Mouse (Mus musculus) liver, adult 2 months (tissue): ENCODE results near the gene Cerk. TPM values are rescaled to one million over a fixed set of nuclear protein-coding genes. Genes with fewer than 3 reads are reported as not detected.
"Not testable (repeated sequence)": the region's sequence is repeated elsewhere in the genome, so short reads cannot be mapped to it uniquely, and the experiment has no call there.

ENCODE experiments used
- DNase-seq: peaks from one replicate; pipeline ENCODE4 v3.0.0-alpha.2; 2011; ENCODE audit warnings: low read depth, low spot score; ENCODE audit errors: extremely low read depth
- H3K27ac ChIP-seq: fragments of 200-500 bp; replicated peaks from 2 replicates; pipeline ENCODE4 v1.5.1; 2012; ENCODE audit warnings: low read depth, mild to moderate bottlenecking, control low read depth, inconsistent platforms, low read length; ENCODE audit not compliant: insufficient read depth
- H3K27me3 ChIP-seq: fragments of 200-500 bp; 2 replicates; pipeline ENCODE4 v1.6.1; 2012; ENCODE audit warnings: mild to moderate bottlenecking, moderate library complexity, low read length, inconsistent platforms; ENCODE audit not compliant: control insufficient read depth, insufficient read depth
- H3K36me3 ChIP-seq: fragments of 200-500 bp; 2 replicates; pipeline ENCODE4 v1.6.1; 2012; ENCODE audit warnings: low read length, inconsistent platforms; ENCODE audit not compliant: control insufficient read depth, insufficient read depth
- H3K4me1 ChIP-seq: fragments of 200-500 bp; 2 replicates; pipeline ENCODE4 v1.6.1; 2011; ENCODE audit warnings: low read length; ENCODE audit not compliant: control insufficient read depth, insufficient read depth
- H3K4me3 ChIP-seq: fragments of 200-500 bp; 2 replicates; pipeline ENCODE4 v1.5.1; 2011; ENCODE audit warnings: low read depth, mild to moderate bottlenecking, control low read depth, low read length, moderate library complexity; ENCODE audit not compliant: insufficient read depth
- H3K79me2 ChIP-seq: fragments of 200-500 bp; 2 replicates; pipeline ENCODE4 v1.6.1; 2012; ENCODE audit warnings: inconsistent platforms, mild to moderate bottlenecking, low read length, moderate library complexity; ENCODE audit not compliant: control insufficient read depth, insufficient read depth
- H3K9ac ChIP-seq: fragments of 200-500 bp; 2 replicates; pipeline ENCODE4 v1.6.1; 2012; ENCODE audit warnings: low read depth, mild to moderate bottlenecking, control low read depth, inconsistent platforms, low read length
- CTCF ChIP-seq: fragments of 200-500 bp; IDR thresholded peaks from 2 replicates; pipeline ENCODE4 v1.5.1; 2011; ENCODE audit warnings: low read depth, low read length, control low read depth
- POLR2A ChIP-seq: fragments of 200-500 bp; IDR thresholded peaks from 2 replicates; pipeline ENCODE4 v1.6.1; 2011; ENCODE audit warnings: low read length, control low read depth; ENCODE audit not compliant: insufficient read depth; ENCODE audit errors: extremely low read depth
- WGBS: fragments of 180-500 bp; shearing (Covaris S2); methylation state at CpG from one replicate; pipeline ENCODE4 v1.1.7; 2018; 5-methylcytosine and 5-hydroxymethylcytosine counted together
- polyA plus RNA-seq: library from polyadenylated mRNA; depleted of rRNA; stranded (reverse); fragments of >200 nt; gene quantifications from 2 replicates; pipeline ENCODE4 v1.2.3, GENCODE M21; 2012
- total RNA-seq: library from RNA; depleted of rRNA; stranded (reverse); fragments of >200 nt; gene quantifications from 2 replicates; pipeline ENCODE4 v1.2.3, GENCODE M21; 2014

Gene Cerk
- total and polyA plus RNA-seq, 2 experiments: 2.7 to 3.0 TPM

DNA sequence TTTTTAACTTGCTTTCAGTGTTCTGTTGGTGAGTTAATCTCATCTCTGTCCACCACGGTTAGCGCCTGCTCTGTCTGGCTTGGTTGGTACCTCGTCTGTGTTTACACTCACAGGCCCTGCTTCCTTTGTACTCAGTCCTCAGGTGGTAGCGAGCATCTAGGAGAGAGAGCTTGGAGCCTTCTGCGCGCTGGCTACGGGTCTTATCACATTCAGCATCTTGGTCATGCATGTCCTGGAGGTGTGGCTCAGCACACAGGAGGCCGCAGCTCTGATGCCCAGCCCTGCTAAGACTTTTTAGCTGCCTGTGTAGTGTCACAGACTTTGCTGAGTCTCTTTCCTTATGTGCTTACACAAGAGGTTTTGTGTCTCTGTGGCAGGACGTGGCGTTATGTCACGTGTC is 43.7 kb upstream of the Cerk start:
- no peak for TF ChIP-seq CTCF
- TF ChIP-seq POLR2A: no peak
- Histone ChIP-seq H3K9ac (no peak overlapping the region), H3K27ac (no peak overlapping the region), H3K27me3 (no peaks in the 10 kb centered on the region), H3K36me3 (no peaks in the 10 kb centered on the region), H3K4me3 (no peak overlapping the region), H3K4me1 (no peaks in the 10 kb centered on the region; the same call in 1 of the 2 replicates), H3K79me2 (no peaks in the 10 kb centered on the region)
- 85% methylated on average over 11 of the region's 11 CpGs for WGBS
- DNase-seq: no peak

DNA sequence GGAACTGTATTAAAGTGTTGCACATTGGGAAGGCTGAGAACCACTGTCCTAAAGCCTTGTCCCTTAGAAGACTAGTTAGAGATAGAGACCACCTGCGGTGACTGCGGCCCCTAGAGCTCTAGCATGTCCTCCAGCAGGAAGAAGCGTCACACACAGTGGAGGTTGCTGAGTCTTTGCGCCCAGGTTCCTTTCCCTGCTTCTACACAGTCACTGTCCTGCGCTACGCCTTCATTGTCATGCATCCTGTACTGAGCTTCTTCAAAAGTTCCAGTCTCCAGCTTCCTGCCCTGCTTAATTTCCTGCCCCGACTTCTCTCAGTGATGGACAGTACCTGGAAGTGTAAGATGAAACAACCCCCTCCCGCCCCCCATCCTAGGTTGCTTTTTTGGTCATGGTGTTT is 43.1 kb upstream of the Cerk start:
- H3K36me3 ChIP-seq: no peaks in the 10 kb centered on the region
- no peak overlapping the region for H3K27ac ChIP-seq
- WGBS: 81% methylated on average over 8 of the region's 8 CpGs
- H3K27me3 ChIP-seq: no peaks in the 10 kb centered on the region
- H3K4me3 ChIP-seq: no peak overlapping the region
- no peaks in the 10 kb centered on the region for H3K79me2 ChIP-seq
- no peaks in the 10 kb centered on the region; the same call in 1 of the 2 replicates for H3K4me1 ChIP-seq
- TF ChIP-seq POLR2A (no peak), CTCF (no peak)
- no peak for DNase-seq
- no peak overlapping the region for H3K9ac ChIP-seq

DNA sequence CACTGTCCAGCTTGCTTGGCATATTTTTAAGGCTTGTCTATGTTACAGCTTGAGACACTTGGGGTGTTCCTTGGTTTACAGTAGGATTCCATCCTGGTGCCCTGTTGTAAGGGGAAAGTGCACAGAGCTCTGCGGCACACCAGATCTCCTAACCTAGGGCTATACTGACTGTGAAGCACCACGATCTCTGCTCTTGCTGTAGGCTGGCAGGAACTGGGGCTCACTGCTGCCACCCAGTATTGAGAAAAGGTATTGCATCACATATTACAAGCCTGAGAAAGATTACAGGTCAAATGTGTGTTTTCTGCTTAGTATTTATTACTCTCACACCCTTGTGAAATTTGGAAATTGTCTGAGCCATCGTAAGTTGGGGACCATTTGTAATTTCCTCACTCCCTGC is 42.2 kb upstream of the Cerk start:
- Histone ChIP-seq H3K4me3 (no peak overlapping the region), H3K36me3 (no peaks in the 10 kb centered on the region), H3K27ac (no peak overlapping the region), H3K4me1 (no peaks in the 10 kb centered on the region; the same call in 1 of the 2 replicates), H3K27me3 (no peaks in the 10 kb centered on the region), H3K79me2 (no peaks in the 10 kb centered on the region), H3K9ac (no peak overlapping the region)
- no peak for TF ChIP-seq POLR2A
- TF ChIP-seq CTCF: peak; percentile 86
- 28% methylated on average over 3 of the region's 3 CpGs for WGBS
- peak; percentile 44 for DNase-seq

- DNase-seq: no peak
- no peaks in the 10 kb centered on the region for H3K79me2 ChIP-seq
- no peaks in the 10 kb centered on the region; the same call in 1 of the 2 replicates for H3K4me1 ChIP-seq
- 97% methylated on average over 2 of the region's 2 CpGs for WGBS
- H3K9ac ChIP-seq: no peak overlapping the region
- no peaks in the 10 kb centered on the region for H3K36me3 ChIP-seq
- no peak overlapping the region for H3K4me3 ChIP-seq
- H3K27ac ChIP-seq: no peak overlapping the region
- TF ChIP-seq POLR2A (no peak), CTCF (no peak)
- no peaks in the 10 kb centered on the region for H3K27me3 ChIP-seq
Observed at GRCm38 (mm10) chr15:86226968-86227367, 41.0 kb upstream of the Cerk start.

GRCm38 (mm10) chr15:86226221-86226620 is 40.3 kb upstream of the Cerk start:
- Histone ChIP-seq H3K36me3 (no peaks in the 10 kb centered on the region), H3K27me3 (no peaks in the 10 kb centered on the region), H3K79me2 (no peaks in the 10 kb centered on the region; the same call in 1 of the 2 replicates), H3K4me3 (no peak overlapping the region), H3K9ac (no peak overlapping the region), H3K4me1 (no peaks in the 10 kb centered on the region; the same call in 1 of the 2 replicates), H3K27ac (no peak overlapping the region)
- 91% methylated on average over 5 of the region's 5 CpGs for WGBS
- no peak for TF ChIP-seq POLR2A
- DNase-seq: no peak

DNA sequence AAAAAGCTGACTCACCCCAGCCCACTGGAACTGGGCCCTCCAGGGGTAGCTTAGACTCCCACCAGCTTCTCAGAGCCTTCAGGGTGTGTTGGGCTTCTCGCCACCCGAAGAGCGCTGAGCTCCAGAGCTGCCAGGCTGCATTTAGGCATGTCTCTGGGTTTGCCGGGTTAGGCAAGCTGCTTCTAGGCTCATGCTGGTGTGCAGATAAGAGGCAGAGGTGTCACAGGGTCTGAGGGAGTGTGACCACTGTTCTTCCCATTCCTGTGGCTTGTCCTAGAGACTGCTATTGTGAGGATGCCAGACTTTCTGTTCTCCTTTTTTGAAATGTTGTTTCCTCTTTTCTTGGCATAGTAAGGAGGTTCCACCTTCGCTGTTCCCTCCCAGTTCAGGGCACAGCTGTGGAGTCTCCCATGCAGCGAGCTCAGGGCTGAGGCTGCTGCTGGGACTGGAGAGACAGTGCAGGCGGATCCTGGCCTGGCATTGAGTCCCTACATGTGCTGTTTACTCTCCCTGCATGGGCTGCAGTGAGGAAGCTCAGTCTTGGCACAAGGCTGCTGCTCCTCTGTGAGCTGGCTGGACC is 39.1 kb upstream of the Cerk start:
- Histone ChIP-seq H3K4me1 (peaks cover 4% of the 10 kb centered on the region), H3K79me2 (no peaks in the 10 kb centered on the region; the same call in 1 of the 2 replicates), H3K27me3 (no peaks in the 10 kb centered on the region), H3K36me3 (no peaks in the 10 kb centered on the region), H3K27ac (peak overlapping the region; percentile 6; the same call in 1 of the 2 replicates), H3K9ac (no peak overlapping the region), H3K4me3 (no peak overlapping the region)
- peak; percentile 44 for DNase-seq
- TF ChIP-seq POLR2A (no peak), CTCF (no peak)
- 90% methylated on average over 7 of the region's 7 CpGs for WGBS

- not testable (repeated sequence) for H3K27me3 ChIP-seq, H3K36me3 ChIP-seq, H3K79me2 ChIP-seq, H3K4me3 ChIP-seq, DNase-seq, H3K27ac ChIP-seq, H3K9ac ChIP-seq
- peaks cover 10% of the 10 kb centered on the region for H3K4me1 ChIP-seq
- WGBS: 88% methylated on average over 11 of the region's 11 CpGs
Observed at GRCm38 (mm10) chr15:86221901-86222300, 36.0 kb upstream of the Cerk start.
